Mouse (Mus musculus) subcutaneous adipose tissue, adult 2 months (tissue): Measurements from ENCODE around the gene Brf1. TPM values are rescaled to one million over a fixed set of nuclear protein-coding genes. Genes with fewer than 3 reads are reported as not detected.

ENCODE experiments used
- polyA plus RNA-seq: library from polyadenylated mRNA; depleted of rRNA; stranded (reverse); fragments of >200 nt; gene quantifications from 2 replicates; pipeline ENCODE4 v1.2.3, GENCODE M21; 2012; ENCODE audit warnings: low replicate concordance; rRNA removed

Brf1 gene
- 41.5 and 84.3 TPM in 2 replicates for polyA plus RNA-seq

GRCm38 (mm10) chr12:113000294-113001132 is at the start of gene Brf1:
TSS of gene Brf1 (minus strand) at chr12:113000704.

GRCm38 (mm10) chr12:113013604-113014558 is 13.4 kb upstream of the Brf1 start, which contains the start of gene Pacs2:
TSS of gene Pacs2 (plus strand) at chr12:113014508.

DNA sequence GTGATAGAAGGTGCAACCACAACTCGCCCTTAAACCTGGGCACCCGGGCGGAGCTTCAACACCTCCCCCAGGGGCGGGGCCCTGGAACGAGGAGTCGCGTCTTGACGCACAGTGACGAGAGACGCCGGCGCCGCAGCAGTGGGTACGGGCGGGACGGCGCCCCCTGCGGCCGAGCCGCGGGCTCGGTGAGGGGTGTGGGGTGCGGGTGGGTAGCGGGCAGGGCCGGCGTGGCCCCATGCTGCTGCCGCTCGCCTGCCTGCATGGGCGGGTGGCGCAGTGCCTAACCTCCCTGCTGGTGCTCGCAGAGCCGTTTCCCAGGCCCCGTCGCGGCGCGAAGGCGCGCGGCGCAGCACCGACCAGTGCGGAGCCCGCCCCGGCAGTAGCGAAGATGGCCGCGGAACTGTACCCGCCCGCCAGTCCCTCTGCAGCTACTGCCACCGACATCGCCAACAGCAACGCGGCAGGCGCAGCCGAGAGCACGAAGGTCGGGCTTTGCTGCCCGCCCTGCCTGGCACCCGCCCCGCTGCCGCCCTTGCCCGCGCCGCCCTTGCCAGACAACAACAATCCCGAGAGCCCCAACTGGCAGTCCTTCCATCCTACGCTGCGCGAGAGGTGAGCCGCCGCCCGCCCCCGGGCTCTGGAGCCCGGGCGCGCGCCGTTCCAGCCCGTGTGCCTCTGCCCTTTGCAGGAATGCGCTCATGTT is 24.0 kb downstream of the Brf1 start, which contains the start of gene Btbd6:
TSS of gene Btbd6 (plus strand) at position 112 of the 703 bp plus-strand sequence.

DNA sequence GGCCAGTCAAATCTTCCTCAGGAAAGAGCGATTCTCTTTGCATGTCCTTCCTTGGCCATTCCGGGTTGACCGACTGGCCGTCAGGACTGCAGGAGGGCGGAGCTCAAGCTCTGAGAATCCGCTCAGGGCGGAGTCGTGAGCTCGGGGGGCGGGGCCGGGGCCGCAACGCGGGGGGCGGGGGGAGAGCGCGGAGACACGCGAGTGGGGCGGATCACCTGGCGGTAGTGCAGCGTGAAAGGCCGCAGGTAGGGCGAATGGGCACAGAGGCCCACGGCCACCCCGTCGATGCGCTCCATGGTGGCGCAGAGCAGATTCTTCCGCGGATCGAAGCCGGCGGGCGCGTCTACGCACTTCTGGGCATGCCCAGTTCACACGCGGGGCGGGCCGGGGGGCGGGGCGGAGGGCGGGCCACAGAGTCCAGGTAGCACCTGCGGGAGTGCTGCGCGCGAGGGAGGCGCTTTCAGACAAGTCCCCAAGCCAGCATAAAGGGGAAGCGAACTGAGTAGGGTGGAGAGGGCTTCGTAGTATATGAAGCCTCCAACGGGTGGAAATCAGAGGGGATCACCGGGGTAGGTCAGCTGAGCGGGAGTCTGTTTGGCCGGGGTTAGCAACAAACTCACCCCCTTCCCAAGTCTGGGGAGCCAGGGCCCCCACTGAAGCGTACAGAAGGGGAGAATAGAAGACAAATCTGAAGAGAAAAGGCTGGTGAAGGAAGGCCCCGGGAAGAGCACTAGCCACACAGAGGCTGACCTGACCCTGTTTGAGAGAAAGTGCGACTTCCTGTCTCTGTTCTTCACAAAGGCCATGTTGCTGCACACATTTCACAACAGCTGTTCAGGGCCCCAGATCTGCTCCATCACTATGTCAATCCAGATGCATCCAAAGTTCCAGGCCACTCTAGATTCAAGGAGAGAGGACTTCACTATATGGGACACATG is 58.5 kb downstream of the Brf1 start, which contains the start of gene Nudt14:
TSS of gene Nudt14 (minus strand) at position 349 of the 938 bp plus-strand sequence.

GRCm38 (mm10) chr12:112929562-112930352 is 70.7 kb downstream of the Brf1 start, which contains the start of gene Jag2:
TSS of gene Jag2 (minus strand) at chr12:112929776.

Other genes starting within 250 kb of the Brf1 start
- gene Pld4, start 240.0 kb downstream of the Brf1 start, polyA plus RNA-seq = 79.4 and 110 TPM in 2 replicates
- 16.4 and 31.6 TPM in 2 replicates for gene Ahnak2, start 198.0 kb downstream of the Brf1 start, polyA plus RNA-seq
- gene Clba1, start 191.8 kb downstream of the Brf1 start, polyA plus RNA-seq = 2.2 and 7.1 TPM in 2 replicates
- 11.3 and 32.5 TPM in 2 replicates for gene Cdca4, start 171.3 kb downstream of the Brf1 start, polyA plus RNA-seq
- 6.0 and 8.0 TPM in 2 replicates for gene Gpr132, start 132.5 kb downstream of the Brf1 start, polyA plus RNA-seq
- 36.0 and 44.3 TPM in 2 replicates for gene Jag2, start 70.9 kb downstream of the Brf1 start, polyA plus RNA-seq
- gene Nudt14, start 58.6 kb downstream of the Brf1 start, polyA plus RNA-seq = 36.9 and 40.6 TPM in 2 replicates
- 23.5 and 40.2 TPM in 2 replicates for gene Btbd6, start 24.2 kb downstream of the Brf1 start, polyA plus RNA-seq
- gene Pacs2, start 13.8 kb upstream of the Brf1 start, polyA plus RNA-seq = 55.4 and 68.3 TPM in 2 replicates
- 0.28 TPM in 1 of 2 replicates, not detected in the other for gene Tex22, start 73.8 kb upstream of the Brf1 start, polyA plus RNA-seq
- 53.8 and 92.7 TPM in 2 replicates for gene Mta1, start 97.6 kb upstream of the Brf1 start, polyA plus RNA-seq
- 322 and 456 TPM in 2 replicates for gene Crip2, start 139.5 kb upstream of the Brf1 start, polyA plus RNA-seq
- 1,377 and 1,405 TPM in 2 replicates for gene Crip1, start 145.6 kb upstream of the Brf1 start, polyA plus RNA-seq
- gene Tedc1, start 155.7 kb upstream of the Brf1 start, polyA plus RNA-seq = 1.2 and 11.7 TPM in 2 replicates
- 0.39 and 7.6 TPM in 2 replicates for gene Tmem121, start 185.2 kb upstream of the Brf1 start, polyA plus RNA-seq